Mouse (Mus musculus) kidney, embryonic 16.5 days (tissue): ENCODE measurements around the gene Gabpb2. TPM values are rescaled to one million over a fixed set of nuclear protein-coding genes. Genes with fewer than 3 reads are reported as not detected.

Experiments
- ATAC-seq: fragments of 200-750 bp; cut with Nextera tagmentation; 2 replicates; pipeline ENCODE4 v1.8.0; 2017; ENCODE audit warnings: moderate TSS enrichment; ENCODE audit not compliant: low FRiP score, low TSS enrichment
- H3K27ac ChIP-seq: fragments of 300-500 bp; sonication (generic); 2 replicates; pipeline ENCODE4 v1.5.1; 2014; ENCODE audit warnings: low read length
- H3K27me3 ChIP-seq: fragments of 300-500 bp; sonication (generic); 2 replicates; pipeline ENCODE4 v1.6.1; 2014; ENCODE audit warnings: low read length, control low read depth, mixed read lengths; ENCODE audit not compliant: insufficient read depth
- H3K36me3 ChIP-seq: fragments of 300-500 bp; sonication (generic); 2 replicates; pipeline ENCODE4 v1.6.1; 2014; ENCODE audit warnings: low read length, control low read depth, mixed read lengths; ENCODE audit not compliant: insufficient read depth
- H3K4me1 ChIP-seq: fragments of 300-500 bp; sonication (generic); 2 replicates; pipeline ENCODE4 v1.6.1; 2014; ENCODE audit warnings: low read length, control low read depth, mixed read lengths; ENCODE audit not compliant: insufficient read depth
- H3K4me2 ChIP-seq: fragments of 300-500 bp; sonication (generic); replicated peaks from 2 replicates; pipeline ENCODE4 v1.6.1; 2014; ENCODE audit warnings: low read depth, low read length
- H3K4me3 ChIP-seq: fragments of 300-500 bp; sonication (generic); 2 replicates; pipeline ENCODE4 v1.5.1; 2014; ENCODE audit warnings: mild to moderate bottlenecking, low read length
- H3K9ac ChIP-seq: fragments of 300-500 bp; sonication (generic); replicated peaks from 2 replicates; pipeline ENCODE4 v1.6.1; 2014; ENCODE audit warnings: low read length
- H3K9me3 ChIP-seq: fragments of 300-500 bp; sonication (generic); 2 replicates; pipeline ENCODE4 v1.6.1; 2016; ENCODE audit warnings: low read length, control low read depth
- WGBS: fragments of 180-500 bp; shearing (Covaris S2); extraction: QIAGEN DNeasy Blood & Tissue Kit; methylation state at CpG from one replicate; pipeline ENCODE4 v1.1.7; 2014; 5-methylcytosine and 5-hydroxymethylcytosine counted together
- polyA plus RNA-seq: library from polyadenylated mRNA; unstranded; fragments of >200 nt; fragmentation: Nextera tagmentation; extraction: Ambion mirVana; gene quantifications from 2 replicates; pipeline ENCODE4 v1.2.1, GENCODE M21; 2015

The Gabpb2 gene
- polyA plus RNA-seq, 1 experiment from 2014 or later = 8.8 TPM

- Histone ChIP-seq H3K4me3 (no peak overlapping the region), H3K9me3 (no peaks in the 10 kb centered on the region), H3K4me1 (no peaks in the 10 kb centered on the region), H3K4me2 (no peak overlapping the region), H3K9ac (no peak overlapping the region), H3K27me3 (no peaks in the 10 kb centered on the region), H3K27ac (no peak overlapping the region), H3K36me3 (peaks cover 67% of the 10 kb centered on the region)
- ATAC-seq = no peak
- WGBS = 83% methylated on average over 1 of the region's 1 CpGs
These were observed 18.6 kb downstream of the Gabpb2 start for GRCm38 (mm10) chr3:95199101-95199500.

- no peaks in the 10 kb centered on the region for H3K9me3 ChIP-seq
- H3K36me3 ChIP-seq = peaks cover 50% of the 10 kb centered on the region
- no peak overlapping the region for H3K9ac ChIP-seq
- no peak overlapping the region for H3K4me3 ChIP-seq
- no peak overlapping the region for H3K4me2 ChIP-seq
- no peaks in the 10 kb centered on the region for H3K4me1 ChIP-seq
- H3K27ac ChIP-seq = no peak overlapping the region
- WGBS = 83% methylated on average over 2 of the region's 2 CpGs
- H3K27me3 ChIP-seq = no peaks in the 10 kb centered on the region
- ATAC-seq = no peak
These were observed 21.9 kb downstream of the Gabpb2 start for GRCm38 (mm10) chr3:95195772-95196171.

GRCm38 (mm10) chr3:95194721-95195135, 23.0 kb downstream of the Gabpb2 start:
- WGBS = 84% methylated on average over 6 of the region's 6 CpGs
- no peak overlapping the region for H3K4me3 ChIP-seq
- no peak overlapping the region for H3K27ac ChIP-seq
- H3K4me2 ChIP-seq = no peak overlapping the region
- ATAC-seq = no peak
- H3K27me3 ChIP-seq = no peaks in the 10 kb centered on the region
- no peaks in the 10 kb centered on the region for H3K9me3 ChIP-seq
- no peak overlapping the region for H3K9ac ChIP-seq
- H3K36me3 ChIP-seq = peaks cover 59% of the 10 kb centered on the region
- H3K4me1 ChIP-seq = no peaks in the 10 kb centered on the region

GRCm38 (mm10) chr3:95186888-95187287, 30.8 kb downstream of the Gabpb2 start:
- H3K4me2 ChIP-seq = no peak overlapping the region
- no peaks in the 10 kb centered on the region for H3K4me1 ChIP-seq
- no peaks in the 10 kb centered on the region for H3K9me3 ChIP-seq
- H3K27ac ChIP-seq = no peak overlapping the region
- no peaks in the 10 kb centered on the region for H3K27me3 ChIP-seq
- no peak overlapping the region for H3K4me3 ChIP-seq
- 90% methylated on average over 6 of the region's 6 CpGs for WGBS
- no peak overlapping the region for H3K9ac ChIP-seq
- peaks cover 55% of the 10 kb centered on the region for H3K36me3 ChIP-seq
- no peak for ATAC-seq

DNA sequence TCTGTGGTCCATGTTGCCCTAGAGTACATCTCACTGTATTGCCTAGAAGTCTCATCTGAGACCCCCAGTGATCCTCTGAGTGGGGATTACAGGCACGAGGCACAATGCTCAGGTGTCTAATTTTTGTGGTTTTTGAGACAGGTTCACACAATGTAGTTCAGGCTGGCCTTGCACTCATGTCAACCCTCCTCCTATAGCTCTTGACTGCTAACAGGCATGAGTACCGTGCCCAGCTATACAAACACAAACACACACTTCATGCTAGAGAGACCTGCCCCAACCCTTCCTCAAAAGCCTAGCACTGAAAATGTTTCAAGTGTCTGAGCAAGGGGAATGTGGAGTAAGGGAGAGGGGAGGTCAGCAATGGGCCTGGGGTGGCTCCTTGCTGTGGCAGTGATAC, 31.6 kb downstream of the Gabpb2 start:
- no peak for ATAC-seq
- H3K36me3 ChIP-seq = peaks cover 55% of the 10 kb centered on the region
- H3K4me1 ChIP-seq = no peaks in the 10 kb centered on the region
- H3K9ac ChIP-seq = no peak overlapping the region
- no peak overlapping the region for H3K27ac ChIP-seq
- WGBS = 87% methylated on average over 2 of the region's 2 CpGs
- H3K4me3 ChIP-seq = no peak overlapping the region
- H3K27me3 ChIP-seq = no peaks in the 10 kb centered on the region
- H3K4me2 ChIP-seq = no peak overlapping the region
- H3K9me3 ChIP-seq = no peaks in the 10 kb centered on the region

- H3K27ac ChIP-seq = no peak overlapping the region
These were observed 32.7 kb downstream of the Gabpb2 start for GRCm38 (mm10) chr3:95184796-95185577.

DNA sequence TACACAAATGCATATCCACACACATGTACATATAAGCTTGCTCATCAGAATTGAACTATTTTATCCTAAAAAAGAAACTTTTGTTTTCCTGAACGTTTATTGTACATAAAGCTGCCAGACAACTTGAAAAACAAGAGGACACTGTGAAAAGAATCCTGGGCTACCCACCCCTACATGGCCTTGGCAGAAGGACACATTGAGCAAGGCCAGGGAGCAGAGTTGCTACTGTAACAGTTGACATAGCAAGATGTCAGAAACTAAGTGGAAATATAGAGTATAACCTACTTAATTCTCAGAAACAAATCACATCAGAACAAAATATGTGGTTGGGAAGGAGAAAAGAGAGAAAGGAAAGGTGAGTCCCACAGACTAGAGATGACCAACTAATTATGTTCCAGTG, 35.9 kb downstream of the Gabpb2 start:
- no peak overlapping the region for H3K4me3 ChIP-seq
- H3K4me2 ChIP-seq = no peak overlapping the region
- no peaks in the 10 kb centered on the region for H3K4me1 ChIP-seq
- 69% methylated on average over 1 of the region's 1 CpGs for WGBS
- H3K36me3 ChIP-seq = peaks cover 21% of the 10 kb centered on the region
- H3K9ac ChIP-seq = no peak overlapping the region
- H3K9me3 ChIP-seq = no peaks in the 10 kb centered on the region
- H3K27me3 ChIP-seq = no peaks in the 10 kb centered on the region
- H3K27ac ChIP-seq = no peak overlapping the region
- ATAC-seq = no peak

More at GRCm38 (mm10) chr3:95184796-95185577, 32.7 kb downstream of the Gabpb2 start:
- H3K27me3 ChIP-seq = no peaks in the 10 kb centered on the region
- H3K4me3 ChIP-seq = no peak overlapping the region
- H3K9me3 ChIP-seq = no peaks in the 10 kb centered on the region
- H3K9ac ChIP-seq = no peak overlapping the region
- no peak for ATAC-seq
- H3K4me2 ChIP-seq = no peak overlapping the region
- H3K36me3 ChIP-seq = peaks cover 47% of the 10 kb centered on the region
- no peaks in the 10 kb centered on the region for H3K4me1 ChIP-seq
- WGBS = 87% methylated on average over 9 of the region's 9 CpGs

DNA sequence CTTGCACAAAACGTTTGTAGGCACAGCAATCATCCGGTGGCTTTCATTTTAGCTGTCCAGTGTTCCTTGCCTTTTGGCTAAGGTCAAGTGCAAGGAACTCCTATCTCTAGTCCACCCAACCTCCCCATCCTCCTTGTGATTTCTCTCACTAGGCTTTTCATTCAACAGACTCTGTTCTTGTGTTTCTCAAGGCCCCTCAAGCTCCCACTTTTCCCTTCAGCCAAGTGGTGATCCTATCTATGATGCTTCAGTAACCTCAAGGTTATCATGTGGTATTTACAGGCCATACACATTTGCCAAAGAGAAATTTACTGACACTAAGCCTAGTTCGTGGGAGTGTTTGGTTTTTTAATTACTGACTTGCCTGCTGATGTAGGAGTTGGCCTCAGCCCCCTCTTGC, 37.8 kb downstream of the Gabpb2 start:
- no peak overlapping the region for H3K27ac ChIP-seq
- no peak overlapping the region for H3K4me3 ChIP-seq
- ATAC-seq = no peak
- no peak overlapping the region for H3K4me2 ChIP-seq
- H3K9ac ChIP-seq = no peak overlapping the region
- 47% methylated on average over 3 of the region's 3 CpGs for WGBS
- no peaks in the 10 kb centered on the region for H3K4me1 ChIP-seq
- peaks cover 11% of the 10 kb centered on the region; the same call in 1 of the 2 replicates for H3K36me3 ChIP-seq
- H3K9me3 ChIP-seq = no peaks in the 10 kb centered on the region
- H3K27me3 ChIP-seq = no peaks in the 10 kb centered on the region; the same call in 1 of the 2 replicates

DNA sequence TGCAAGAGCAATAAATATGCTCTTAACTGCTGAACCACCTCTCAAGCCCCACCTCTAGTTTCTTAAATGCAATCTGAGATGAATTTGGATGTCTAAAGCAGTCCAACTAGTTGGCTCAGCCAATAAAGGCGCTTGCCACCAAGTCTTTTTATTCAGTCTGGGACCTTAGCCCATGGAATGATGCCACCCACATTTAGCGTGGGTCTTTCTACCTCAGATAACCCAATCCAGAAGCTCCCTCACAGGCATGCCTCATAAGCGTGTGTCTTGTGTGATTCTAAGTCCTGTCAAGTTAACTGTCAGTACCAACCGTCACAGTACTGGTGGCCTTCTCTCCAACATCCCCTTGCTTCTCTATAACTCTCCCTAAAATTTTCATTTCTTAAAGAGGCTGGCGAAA, 38.8 kb downstream of the Gabpb2 start:
- H3K27me3 ChIP-seq = peaks cover under 1% of the 10 kb centered on the region; the same call in 1 of the 2 replicates
- H3K9me3 ChIP-seq = no peaks in the 10 kb centered on the region
- H3K4me2 ChIP-seq = no peak overlapping the region
- peaks cover 2% of the 10 kb centered on the region; the same call in 1 of the 2 replicates for H3K4me1 ChIP-seq
- no peak overlapping the region for H3K9ac ChIP-seq
- H3K4me3 ChIP-seq = no peak overlapping the region
- no peak overlapping the region for H3K27ac ChIP-seq
- WGBS = 92% methylated on average over 5 of the region's 5 CpGs
- 0 out of 2 replicates have a peak, but pooled peaks cover 2% of the 10 kb centered on the region for H3K36me3 ChIP-seq
- ATAC-seq = no peak

- WGBS = 49% methylated on average over 6 of the region's 6 CpGs
- H3K9ac ChIP-seq = no peak overlapping the region
- H3K27ac ChIP-seq = no peak overlapping the region
- peaks cover 13% of the 10 kb centered on the region; the same call in 1 of the 2 replicates for H3K4me1 ChIP-seq
- peaks cover 9% of the 10 kb centered on the region for H3K27me3 ChIP-seq
- no peak for ATAC-seq
- H3K36me3 ChIP-seq = no peaks in the 10 kb centered on the region
- no peak overlapping the region for H3K4me3 ChIP-seq
- no peaks in the 10 kb centered on the region for H3K9me3 ChIP-seq
- H3K4me2 ChIP-seq = no peak overlapping the region
These were observed 40.1 kb downstream of the Gabpb2 start for GRCm38 (mm10) chr3:95177583-95177982.
